Mouse (Mus musculus): ENCODE data around the gene Fzd9. TPM values are rescaled to one million over a fixed set of nuclear protein-coding genes. Genes with fewer than 3 reads are reported as not detected.
A peak's percentile ranks its signal among the peaks of the same experiment; 100 is the strongest.

Gene Fzd9
- total RNA-seq, 2 experiments from 2014 or later: 4.5 to 5.0 TPM

DNA sequence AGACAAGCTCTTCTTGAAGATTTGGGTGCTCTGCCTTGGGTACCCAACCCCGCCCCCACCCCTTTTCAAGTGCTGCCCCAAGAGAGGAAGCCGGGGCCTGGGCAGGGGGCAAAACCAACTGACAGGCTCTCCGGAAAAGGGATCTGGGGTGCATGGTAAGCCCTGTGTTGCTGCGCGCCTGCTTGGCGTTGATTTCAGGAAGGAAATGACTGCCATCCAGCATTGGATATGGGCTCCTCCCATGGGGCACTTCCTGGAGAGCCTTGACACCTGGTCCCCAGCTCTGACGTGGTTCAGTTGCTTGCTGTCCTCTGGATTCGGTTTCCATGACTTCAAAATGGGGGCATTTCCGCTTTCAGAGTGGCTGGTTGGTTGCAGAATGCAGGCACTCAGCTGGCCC is 13.5 kb upstream of the Fzd9 start:
- Histone ChIP-seq H3K4me3 (no peak overlapping the region; the same call in 1 of the 2 replicates), H3K27ac (peak overlapping the region; percentile 77)
- no peak for DNase-seq (ENCODE audit: low spot score in 2 of 2)
- TF ChIP-seq CTCF (conservative IDR thresholded peaks at IDR 0.05): no peak

DNA sequence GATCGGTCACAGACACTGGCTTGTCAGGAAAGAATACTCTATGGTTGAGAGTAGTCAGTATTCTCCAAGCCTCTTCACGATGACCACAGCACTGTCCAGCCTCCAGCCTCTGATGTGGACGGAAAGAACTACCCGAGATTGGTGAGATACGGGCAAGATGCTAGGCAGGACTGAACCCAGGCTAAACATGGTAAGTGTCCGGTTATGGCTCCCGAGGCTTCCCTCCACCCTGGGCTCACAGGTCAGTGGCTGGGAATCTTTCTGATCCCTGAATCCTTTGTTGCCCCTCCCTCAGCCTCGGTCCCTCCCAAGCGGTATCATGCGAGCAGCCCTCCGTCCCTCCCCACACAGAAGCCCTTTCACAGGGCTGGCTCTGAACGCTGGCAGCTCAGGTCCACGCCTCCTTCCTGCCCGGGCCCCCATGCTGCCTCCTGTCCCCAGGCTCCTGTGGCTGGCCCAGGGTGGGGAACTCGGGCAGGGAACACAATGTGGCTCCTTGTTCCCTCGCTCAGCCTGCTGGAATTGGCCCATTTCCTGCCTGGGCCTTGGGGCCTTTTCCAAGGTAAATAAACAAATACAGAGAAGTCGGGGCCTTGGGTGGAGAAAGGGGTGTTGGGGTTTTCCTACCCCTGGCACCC is 13.0 kb upstream of the Fzd9 start:
- peak; percentile 48 to 79 for DNase-seq (ENCODE audit: low spot score in 2 of 2)
- peak overlapping the region; percentile 77 for H3K27ac ChIP-seq
- H3K4me3 ChIP-seq: peak overlapping the region; percentile 24
- TF ChIP-seq CTCF (conservative IDR thresholded peaks at IDR 0.05): no peak

DNA sequence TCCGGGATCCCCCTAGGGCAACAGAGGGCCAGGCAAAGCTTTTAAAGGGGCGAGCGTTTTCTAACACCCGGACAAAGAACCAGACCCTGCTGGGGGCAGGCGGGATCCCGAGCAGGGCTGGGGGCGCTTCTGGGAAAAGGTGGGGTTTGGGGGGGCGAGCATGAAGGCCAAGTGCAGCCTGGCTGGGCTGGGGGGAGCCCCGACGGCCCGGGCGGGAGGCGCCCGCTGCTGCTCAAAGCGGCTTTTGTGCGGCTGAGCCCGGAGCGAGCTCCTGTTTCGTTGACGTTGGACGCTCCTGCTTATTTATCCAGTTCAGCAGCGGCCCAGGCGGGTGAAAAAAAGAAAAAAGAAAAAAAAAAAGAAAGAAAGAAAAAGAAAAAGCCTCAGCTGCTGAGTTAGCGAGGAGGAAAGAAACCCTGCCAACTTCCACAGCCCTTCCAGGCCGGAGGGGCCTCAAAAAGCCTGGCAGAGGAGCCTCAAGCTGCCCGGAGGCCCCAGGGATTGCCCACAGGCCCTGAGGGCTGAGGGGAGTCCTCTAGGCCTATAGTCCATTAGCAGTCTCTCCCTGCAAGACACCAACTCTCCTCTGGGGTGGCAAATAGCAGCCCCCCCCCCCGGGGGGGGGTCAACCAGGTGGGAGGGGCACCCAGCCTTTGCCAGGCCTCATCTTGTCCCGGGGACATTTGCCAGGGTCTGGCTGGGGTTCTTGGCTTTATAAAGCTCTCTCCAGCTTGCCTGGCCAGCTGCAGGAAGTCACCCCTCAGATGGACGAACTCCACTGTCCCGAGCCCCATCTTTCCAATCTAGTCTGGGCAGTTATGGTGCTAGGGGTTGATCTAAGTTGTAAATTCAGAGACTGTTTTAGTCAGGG is 7.5 kb upstream of the Fzd9 start:
- peak in 1 of 2 experiments; percentile 37 for DNase-seq (ENCODE audit: low spot score in 2 of 2)
- peak; percentile 28 for TF ChIP-seq CTCF (conservative IDR thresholded peaks at IDR 0.05)
- Histone ChIP-seq H3K27ac (peak overlapping the region; percentile 77), H3K4me3 (no peak overlapping the region)

DNA sequence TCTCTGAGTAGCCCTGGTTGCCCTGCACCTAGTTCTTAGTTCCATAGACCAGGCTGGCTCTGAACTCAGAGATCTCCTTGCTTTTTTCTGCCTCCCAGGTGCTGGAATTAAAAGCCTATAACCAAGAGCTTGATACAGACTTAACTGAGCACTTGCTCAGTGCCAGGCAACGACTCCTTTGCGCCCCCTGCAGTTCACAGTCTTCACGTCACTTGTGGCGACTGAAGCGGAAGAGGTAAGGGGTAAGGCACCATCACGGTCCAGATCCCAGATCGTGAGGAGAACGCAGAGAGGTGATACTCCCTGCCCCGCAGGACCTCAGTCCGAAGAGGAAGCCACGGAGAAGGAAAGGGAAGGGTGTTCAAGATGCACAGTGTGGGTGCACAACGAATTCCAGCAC is 6.5 kb upstream of the Fzd9 start:
- H3K4me3 ChIP-seq: no peak overlapping the region
- no peak for DNase-seq (ENCODE audit: low spot score in 2 of 2)
- peak; percentile 40 for TF ChIP-seq CTCF (conservative IDR thresholded peaks at IDR 0.05)
- no peak overlapping the region for H3K27ac ChIP-seq

DNA sequence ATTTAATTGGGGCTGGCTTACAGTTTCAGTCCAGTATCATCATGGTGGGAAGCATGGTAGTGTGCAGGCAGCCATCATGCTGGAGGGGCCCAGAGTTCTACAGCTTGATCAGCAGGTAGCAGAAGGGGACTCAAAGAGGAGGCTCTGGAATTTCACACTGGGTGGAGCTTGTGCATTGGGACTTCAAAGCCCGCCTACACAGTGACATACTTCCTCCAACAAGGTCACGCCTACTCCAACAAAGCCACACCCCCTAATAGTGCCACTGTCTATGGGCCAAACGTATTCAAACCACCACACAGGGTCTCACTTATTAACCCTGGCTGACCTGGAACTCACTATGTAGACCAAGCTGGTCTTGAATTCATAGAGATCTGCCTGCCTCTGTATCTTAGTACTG is 5.1 kb upstream of the Fzd9 start:
- no peak for TF ChIP-seq CTCF (conservative IDR thresholded peaks at IDR 0.05)
- no peak overlapping the region for H3K4me3 ChIP-seq
- no peak overlapping the region for H3K27ac ChIP-seq
- DNase-seq (ENCODE audit: low spot score in 2 of 2): no peak

DNA sequence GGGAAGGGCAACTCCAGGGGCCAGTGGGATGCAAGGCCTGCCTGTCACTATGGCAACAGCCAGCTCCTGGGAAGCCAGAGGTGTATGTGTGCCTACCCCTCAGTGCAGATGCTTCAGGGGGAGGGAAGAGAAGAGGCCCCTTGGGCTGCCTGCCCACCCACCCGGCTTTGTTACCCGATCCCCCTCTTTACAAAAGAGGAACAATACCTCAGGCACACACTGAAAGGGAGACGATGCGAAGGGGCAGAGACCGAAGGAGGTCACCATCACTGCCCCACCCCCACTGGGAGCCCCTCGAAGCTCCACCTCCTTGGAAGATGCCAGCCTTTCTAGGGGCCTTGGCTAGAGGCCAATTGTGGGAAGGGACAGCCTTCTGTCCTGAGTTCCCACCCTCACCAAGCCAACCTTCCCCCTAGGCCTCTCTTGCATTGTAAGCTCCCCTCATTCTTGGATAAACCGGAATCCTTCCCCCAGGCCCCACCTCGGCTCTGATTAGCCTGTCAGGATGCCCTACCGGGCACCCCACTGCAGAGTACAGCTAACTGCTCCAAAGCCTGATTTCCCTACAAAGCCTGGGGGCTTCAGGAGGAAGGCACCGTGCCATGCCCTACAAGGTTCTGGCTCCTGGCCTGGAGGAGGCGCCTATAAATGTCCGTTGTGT is 2.8 kb upstream of the Fzd9 start:
- TF ChIP-seq CTCF (conservative IDR thresholded peaks at IDR 0.05): no peak
- Histone ChIP-seq H3K4me3 (no peak overlapping the region), H3K27ac (no peak overlapping the region)
- DNase-seq (ENCODE audit: low spot score in 2 of 2): no peak

DNA sequence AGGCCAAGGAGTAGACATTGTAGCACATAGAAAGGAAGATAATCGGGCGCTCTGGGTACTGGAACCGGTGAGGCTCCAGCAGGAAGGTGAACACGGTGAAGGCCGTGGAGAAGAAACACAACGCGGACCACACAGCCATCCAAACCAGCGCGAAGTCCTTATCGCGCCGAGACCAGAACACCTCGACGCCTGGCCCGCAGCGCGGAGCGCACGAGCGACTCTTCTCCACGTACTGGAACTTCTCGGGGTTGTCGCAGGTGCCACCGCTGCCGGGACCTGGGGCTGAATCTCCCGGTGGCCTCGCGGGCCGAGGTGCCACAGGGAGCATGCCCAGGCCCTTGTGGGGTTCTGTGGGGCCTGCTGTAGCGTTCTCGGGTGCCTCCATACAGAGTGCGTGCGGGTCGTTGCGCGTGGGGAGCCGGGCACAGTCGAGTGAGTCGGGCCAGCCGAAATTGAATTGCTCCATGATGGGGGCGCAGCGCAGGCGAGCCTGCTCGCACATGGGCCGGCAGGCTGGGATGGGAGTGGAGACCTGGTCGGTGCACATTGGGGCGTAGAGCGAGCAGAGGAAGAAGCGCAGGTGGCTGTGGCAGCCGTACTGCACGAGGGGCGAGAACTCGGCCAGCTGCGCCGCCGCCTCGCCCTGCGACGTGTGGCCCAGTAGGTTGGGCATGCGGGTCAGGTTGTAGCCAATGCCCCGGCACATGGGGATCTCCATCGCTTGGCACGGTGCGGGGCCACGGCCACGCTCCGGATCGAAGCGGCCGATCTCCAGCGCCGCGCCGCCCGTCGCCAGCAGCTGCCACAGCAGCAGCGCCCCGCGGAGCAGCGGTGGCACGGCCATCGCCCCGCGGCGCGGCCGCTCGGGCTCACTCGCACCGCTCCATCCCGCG is 598 bp downstream of the Fzd9 start:
- no peak for DNase-seq (ENCODE audit: low spot score in 2 of 2)
- Histone ChIP-seq H3K27ac (no peak overlapping the region), H3K4me3 (peak overlapping the region; percentile 58)
- TF ChIP-seq CTCF (conservative IDR thresholded peaks at IDR 0.05): no peak

DNA sequence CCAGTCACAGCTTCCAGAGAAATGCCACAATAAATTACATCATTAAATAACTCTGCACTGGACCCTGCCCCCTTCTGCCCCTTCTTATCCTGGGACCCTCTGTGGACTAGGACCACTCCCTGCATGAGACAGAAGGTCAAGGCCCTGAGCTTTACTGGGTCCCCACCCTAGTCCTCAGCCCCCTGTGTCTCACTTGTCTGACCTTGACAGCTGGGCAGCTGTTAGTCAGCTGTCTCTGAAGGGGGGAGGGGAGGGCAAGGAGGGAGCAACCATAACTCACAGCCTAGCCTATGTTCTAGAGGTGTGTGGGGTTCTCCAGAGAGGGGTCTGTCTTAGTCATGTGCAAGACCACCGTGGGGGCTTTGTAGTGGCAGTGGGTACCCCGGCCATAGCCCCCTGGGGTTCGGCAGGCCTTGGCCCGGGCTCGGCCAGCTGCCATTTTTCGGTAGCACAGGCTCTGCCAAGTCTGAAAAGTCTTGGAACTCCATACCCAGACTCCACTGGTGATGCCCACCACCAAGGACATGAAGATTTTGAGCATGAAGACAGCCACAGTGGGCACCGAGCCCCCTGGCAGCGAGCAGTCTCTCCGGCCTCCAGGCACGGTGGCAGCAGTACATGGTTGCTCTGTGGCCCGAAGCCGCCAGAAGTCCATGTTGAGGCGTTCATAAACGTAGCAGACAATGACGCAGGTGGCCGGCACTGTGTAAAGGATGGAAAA is 1.9 kb downstream of the Fzd9 start:
- no peak for DNase-seq (ENCODE audit: low spot score in 2 of 2)
- Histone ChIP-seq H3K27ac (no peak overlapping the region), H3K4me3 (peak overlapping the region; percentile 0; the same call in 1 of the 2 replicates)
- TF ChIP-seq CTCF (conservative IDR thresholded peaks at IDR 0.05): no peak

DNA sequence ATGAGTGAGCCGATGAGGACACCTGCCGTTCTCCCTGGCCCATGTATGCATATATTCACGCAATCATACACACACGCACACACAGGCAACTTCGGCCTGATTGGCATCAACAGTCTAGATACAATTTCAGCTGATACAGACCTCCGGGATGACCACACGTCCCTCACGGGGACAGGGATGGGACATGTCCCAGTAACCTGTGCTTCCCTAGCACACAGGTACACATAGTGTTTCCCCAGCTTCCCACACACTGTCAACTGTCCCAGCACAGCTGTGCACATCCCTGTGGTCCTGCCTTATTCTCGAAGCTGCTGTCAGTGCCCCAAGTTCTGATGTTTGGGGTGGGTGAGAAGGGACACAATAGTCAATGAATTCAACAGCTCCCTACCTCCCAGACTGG is 3.7 kb downstream of the Fzd9 start:
- TF ChIP-seq CTCF (conservative IDR thresholded peaks at IDR 0.05): no peak
- no peak overlapping the region for H3K4me3 ChIP-seq
- no peak for DNase-seq (ENCODE audit: low spot score in 2 of 2)
- H3K27ac ChIP-seq: no peak overlapping the region

DNA sequence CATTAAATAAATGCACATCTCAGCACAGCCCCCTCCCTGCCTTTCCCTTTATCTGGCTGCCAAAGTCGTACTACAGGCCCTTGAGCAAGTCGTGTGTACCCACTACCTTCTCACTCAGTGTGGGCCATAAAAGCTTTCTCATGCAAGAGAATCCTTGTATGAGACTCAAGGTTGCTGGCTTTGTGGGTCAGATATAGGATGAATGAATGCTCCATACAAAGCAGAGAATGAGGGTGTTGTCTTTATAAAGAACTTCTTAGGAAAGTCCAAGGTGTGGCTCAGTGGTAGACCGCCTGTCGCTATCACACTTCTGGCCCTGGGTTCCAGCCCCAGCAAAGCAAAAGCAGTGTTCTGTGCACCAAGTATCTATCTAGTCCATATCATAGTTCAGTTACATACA is 4.5 kb downstream of the Fzd9 start:
- no peak overlapping the region for H3K27ac ChIP-seq
- no peak for DNase-seq (ENCODE audit: low spot score in 2 of 2)
- no peak overlapping the region for H3K4me3 ChIP-seq
- no peak for TF ChIP-seq CTCF (conservative IDR thresholded peaks at IDR 0.05)

DNA sequence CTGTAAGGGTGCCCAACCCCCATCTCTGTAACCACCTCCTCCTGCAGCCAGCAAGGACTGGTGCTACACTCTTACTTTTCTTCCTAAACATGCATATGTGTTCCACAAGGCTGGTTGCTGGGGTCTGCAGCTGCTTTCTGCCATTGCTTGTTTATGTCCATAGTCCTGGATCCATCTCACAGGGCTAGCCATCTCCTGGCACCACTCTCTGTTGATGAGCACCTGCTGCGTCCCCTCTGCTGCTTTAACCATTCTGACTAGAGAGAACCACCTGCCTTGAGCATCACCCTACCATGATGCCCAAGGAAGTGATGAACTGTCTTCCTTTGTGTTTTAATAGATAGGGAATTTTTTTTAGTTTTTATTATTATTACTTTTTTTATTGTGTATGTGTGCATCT is 7.9 kb downstream of the Fzd9 start:
- Histone ChIP-seq H3K4me3 (no peak overlapping the region), H3K27ac (no peak overlapping the region)
- no peak for TF ChIP-seq CTCF (conservative IDR thresholded peaks at IDR 0.05)
- DNase-seq (ENCODE audit: low spot score in 2 of 2): no peak

DNA sequence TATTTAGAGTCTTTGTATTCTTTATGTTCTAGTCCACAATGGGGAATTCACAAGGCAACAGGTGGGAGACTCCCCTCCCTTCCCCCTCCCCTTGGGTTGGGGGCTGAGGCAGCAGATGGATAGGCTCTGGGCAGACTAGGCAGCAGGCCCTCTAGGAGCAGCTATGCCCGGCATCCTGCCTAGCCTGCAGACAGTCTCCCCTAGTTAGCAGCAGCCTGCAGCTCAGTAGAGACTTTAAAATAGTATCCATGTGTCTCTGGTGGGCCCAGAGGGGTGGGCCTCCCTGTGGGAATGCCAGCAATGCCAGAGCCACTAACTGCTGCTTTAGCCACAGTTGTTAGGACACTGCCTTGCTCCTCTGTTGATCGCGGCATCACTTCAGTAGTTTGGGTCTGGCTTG is 8.4 kb downstream of the Fzd9 start:
- Histone ChIP-seq H3K27ac (no peak overlapping the region), H3K4me3 (no peak overlapping the region)
- no peak for DNase-seq (ENCODE audit: low spot score in 2 of 2)
- no peak for TF ChIP-seq CTCF (conservative IDR thresholded peaks at IDR 0.05)

All from layer of hippocampus, adult 2 months (tissue).